Comparison of ENCODE assay signal across 17 mouse cellular contexts in genomic region chr2:143691244-143691643, GRCm38 (mm10).
"Had no signal": no experiment of that assay in that cellular context is flagged by ENCODE, and none has a peak within 500 bp of the region (broad histone marks: within the 10 kb centered on the region; RNA-seq: fewer than 3 reads in every experiment).

No protein-coding gene starts in this region.

- ATAC-seq: intestine, embryonic 15.5 days had no signal

- H3K27ac ChIP-seq: intestine, embryonic 15.5 days; liver, embryonic 13.5 days; neural tube, embryonic 13.5 days; stomach, embryonic 15.5 days had no signal

- H3K4me3 ChIP-seq: intestine, embryonic 15.5 days; liver, embryonic 13.5 days; megakaryocyte, embryonic 14.5 days; myocyte; neural tube, embryonic 13.5 days; stomach, embryonic 15.5 days had no signal

- H3K36me3 ChIP-seq: intestine, embryonic 15.5 days; liver, embryonic 13.5 days; stomach, embryonic 15.5 days had no signal

- H3K9me3 ChIP-seq: intestine, embryonic 15.5 days; stomach, embryonic 15.5 days had no signal

- DNase-seq: kidney, adult 18-20 months; kidney, adult 9 months; kidney, postnatal 14 days; kidney, postnatal 4 days; liver, embryonic 13.5 days; lung, adult 2 months; retina, postnatal 1 day; right cerebral cortex, postnatal 25 days; spleen, adult 18-20 months; thymus, adult 18-20 months; thymus, postnatal 36 days had no signal

- H3K4me2 ChIP-seq: intestine, embryonic 15.5 days; liver, embryonic 13.5 days; midbrain, embryonic 11.5 days; neural tube, embryonic 13.5 days; stomach, embryonic 15.5 days had no signal

- H3K27me3 ChIP-seq: intestine, embryonic 15.5 days; liver, embryonic 13.5 days; megakaryocyte, embryonic 14.5 days; neural tube, embryonic 13.5 days; stomach, embryonic 15.5 days had no signal

- H3K4me1 ChIP-seq: intestine, embryonic 15.5 days; liver, embryonic 13.5 days; megakaryocyte, embryonic 14.5 days; stomach, embryonic 15.5 days had no signal

- H3K9ac ChIP-seq: intestine, embryonic 15.5 days; liver, embryonic 13.5 days; neural tube, embryonic 13.5 days; stomach, embryonic 15.5 days had no signal
